Mouse (Mus musculus) C2C12 (cell line): ENCODE measurements around the gene Rpl3l.

Experiments
- CTCF ChIP-seq: IDR thresholded peaks from one replicate; pipeline ENCODE4 v1.5.1; 2011; ENCODE audit not compliant: control insufficient read depth, insufficient read depth, insufficient read length
- FOSL1 ChIP-seq: IDR thresholded peaks from one replicate; pipeline ENCODE4 v1.8.0; 2011; ENCODE audit warnings: mild to moderate bottlenecking, low read length; ENCODE audit not compliant: poor library complexity, insufficient read depth, severe bottlenecking
- MAX ChIP-seq: IDR thresholded peaks from one replicate; pipeline ENCODE4 v1.6.1; 2011; ENCODE audit warnings: mild to moderate bottlenecking, control low read depth
- MYOD1 ChIP-seq: IDR thresholded peaks from one replicate; pipeline ENCODE4 v1.6.1; 2011; ENCODE audit warnings: low read depth; ENCODE audit not compliant: control insufficient read depth, insufficient read length
- USF1 ChIP-seq: IDR thresholded peaks from one replicate; pipeline ENCODE4 v1.6.1; 2011; ENCODE audit warnings: low read depth, mild to moderate bottlenecking, control low read depth, moderate library complexity

DNA sequence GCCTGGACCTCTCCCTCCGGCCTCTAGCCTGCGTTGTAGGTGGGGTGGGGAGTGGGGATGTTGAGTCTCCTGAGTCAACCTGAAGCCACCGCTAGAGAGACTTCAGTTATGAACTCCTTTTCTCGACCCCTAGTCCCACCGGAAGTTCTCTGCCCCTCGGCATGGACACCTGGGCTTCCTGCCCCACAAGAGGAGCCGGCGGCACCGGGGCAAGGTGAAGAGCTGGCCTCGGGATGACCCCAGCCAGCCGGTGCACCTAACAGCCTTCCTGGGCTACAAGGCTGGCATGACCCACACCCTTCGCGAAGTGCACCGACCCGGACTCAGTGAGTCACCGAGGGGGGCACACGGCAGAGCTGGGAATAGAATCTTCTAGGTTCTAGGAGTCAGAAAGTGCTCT, 564 bp downstream of the Rpl3l start:
- TF ChIP-seq CTCF (no peak), FOSL1 (no peak), MAX (no peak), USF1 (no peak), MYOD1 (no peak)
